Mouse (Mus musculus) ES-E14 (cell line): ENCODE measurements around the gene Card9. TPM values are rescaled to one million over a fixed set of nuclear protein-coding genes. Genes with fewer than 3 reads are reported as not detected.

ENCODE experiments used
- DNase-seq: peaks from one replicate; pipeline ENCODE4 v3.0.0-alpha.2; 2013; ENCODE audit warnings: low read depth, low spot score
- H3K27ac ChIP-seq: 2 replicates; pipeline ENCODE4 v1.5.1; 2012; ENCODE audit warnings: low read depth, mild to moderate bottlenecking, low read length, moderate library complexity, mixed read lengths; ENCODE audit not compliant: poor library complexity, insufficient read depth, severe bottlenecking
- H3K36me3 ChIP-seq: 2 replicates; pipeline ENCODE4 v1.6.1; 2012; ENCODE audit warnings: mild to moderate bottlenecking, low read length, moderate library complexity, mixed read lengths; ENCODE audit not compliant: control insufficient read depth, poor library complexity, insufficient read depth, severe bottlenecking
- H3K4me1 ChIP-seq, 2 experiments: fragments of 150-350 bp in 1 of 2; sonication (generic) in 1 of 2; 2 replicates each; pipeline ENCODE4 v1.6.1; 2012; ENCODE audit warnings: low read length in 2 of 2, mild to moderate bottlenecking in 1 of 2, mixed read lengths in 1 of 2; ENCODE audit not compliant: control insufficient read depth in 2 of 2, insufficient read depth in 2 of 2, poor library complexity in 1 of 2
- H3K4me3 ChIP-seq, 2 experiments: fragments of 150-350 bp in 1 of 2; sonication (generic) in 1 of 2; 2 replicates each; pipeline ENCODE4 v1.5.1; 2012; ENCODE audit warnings: low read length in 2 of 2, low read depth in 1 of 2, mild to moderate bottlenecking in 1 of 2, mixed read lengths in 1 of 2; ENCODE audit not compliant: insufficient read depth in 1 of 2, poor library complexity in 1 of 2, severe bottlenecking in 1 of 2
- H3K9ac ChIP-seq: 2 replicates; pipeline ENCODE4 v1.6.1; 2012; ENCODE audit warnings: low read depth, mild to moderate bottlenecking, low read length, mixed read lengths; ENCODE audit not compliant: poor library complexity, insufficient read depth, severe bottlenecking
- H3K9me3 ChIP-seq: fragments of 150-350 bp; sonication (generic); 2 replicates; pipeline ENCODE4 v1.6.1; 2012; ENCODE audit warnings: low read depth, mild to moderate bottlenecking, low read length; ENCODE audit not compliant: control insufficient read depth, insufficient read depth
- CHD2 ChIP-seq: IDR thresholded peaks from 2 replicates; pipeline ENCODE4 v1.6.1; 2014; ENCODE audit warnings: mild to moderate bottlenecking, low read depth, low read length, inconsistent platforms
- HCFC1 ChIP-seq: IDR thresholded peaks from 2 replicates; pipeline ENCODE4 v1.6.1; 2012; ENCODE audit warnings: low read length, inconsistent platforms, borderline replicate concordance; ENCODE audit not compliant: insufficient read depth
- MAFK ChIP-seq: IDR thresholded peaks from 2 replicates; pipeline ENCODE4 v1.6.1; 2014; ENCODE audit warnings: mild to moderate bottlenecking, low read depth, low read length, inconsistent platforms; ENCODE audit not compliant: insufficient read depth
- ZC3H11A ChIP-seq: IDR thresholded peaks from 2 replicates; pipeline ENCODE4 v1.6.1; 2012; ENCODE audit warnings: low read depth, mild to moderate bottlenecking, inconsistent platforms, low read length, borderline replicate concordance
- ZNF384 ChIP-seq: IDR thresholded peaks from 2 replicates; pipeline ENCODE4 v1.6.1; 2012; ENCODE audit warnings: low read depth, low read length, inconsistent platforms
- in situ Hi-C, 2 experiments: fragments of 600-800 bp; cut with MboI; formaldehyde crosslinking; loops; one replicate each; pipeline ENCODE4 v1.15.1; 2025; ENCODE audit warnings: low sequenced_read_pairs in 2 of 2, inconsistent platforms in 1 of 2; ENCODE audit not compliant: unreplicated experiment in 2 of 2
- total RNA-seq: library from RNA; depleted of rRNA; stranded (reverse); fragments of 300-350 nt; gene quantifications from 2 replicates; pipeline ENCODE4 v1.2.3, GENCODE M21; 2012

The Card9 gene
- total RNA-seq, 1 experiment = 0.76 TPM

DNA sequence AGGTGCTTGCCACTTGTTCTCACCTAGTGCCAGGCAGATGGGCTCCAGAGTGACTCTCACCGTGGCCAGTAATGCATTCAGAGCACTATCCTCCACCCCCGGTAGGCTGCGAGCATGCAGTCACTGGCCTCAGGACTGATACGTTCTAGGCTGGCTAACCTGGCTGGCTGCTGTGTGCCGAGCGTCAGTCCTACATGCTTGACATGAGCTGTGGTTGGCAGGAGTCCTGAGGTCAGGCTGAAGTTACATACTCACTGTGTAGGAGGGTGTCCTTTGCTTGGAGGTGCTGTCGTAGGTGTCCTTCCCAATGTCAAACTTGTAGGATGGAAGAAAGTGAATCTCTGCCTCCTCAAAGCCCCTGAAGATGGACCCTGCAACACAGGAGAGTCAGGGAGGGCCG lies 38.3 kb upstream of the Card9 start:
- H3K9me3 ChIP-seq = no peaks in the 10 kb centered on the region
- TF ChIP-seq HCFC1 (no peak), MAFK (no peak), ZNF384 (no peak), ZC3H11A (no peak), CHD2 (no peak)
- H3K9ac ChIP-seq = no peak overlapping the region
- H3K27ac ChIP-seq = no peak overlapping the region
- in situ Hi-C loops = no loop called here
- H3K36me3 ChIP-seq = peaks cover 49% of the 10 kb centered on the region
- H3K4me3 ChIP-seq = no peak overlapping the region
- H3K4me1 ChIP-seq = no peaks in the 10 kb centered on the region
- DNase-seq = no peak

DNA sequence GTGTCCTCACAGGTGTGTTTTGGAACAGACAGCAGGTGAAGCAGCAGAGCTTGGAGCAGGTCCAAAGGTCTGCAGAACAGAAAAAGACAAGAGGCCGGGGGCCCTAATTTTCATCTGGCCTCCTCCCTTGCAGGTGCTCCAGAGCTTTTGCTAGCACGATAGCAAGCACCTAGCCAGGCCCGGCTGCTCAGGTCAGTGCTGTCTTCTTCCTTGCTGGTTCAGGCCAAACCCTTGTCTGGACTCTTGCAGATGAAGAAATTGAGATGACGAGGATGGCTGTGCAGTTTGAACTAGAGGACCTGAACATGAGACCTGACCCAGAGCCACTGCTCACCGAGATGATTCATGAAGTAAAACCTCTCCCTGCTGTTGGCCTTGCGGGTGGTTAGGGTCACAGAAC lies 30.9 kb upstream of the Card9 start:
- Histone ChIP-seq H3K9me3 (no peaks in the 10 kb centered on the region), H3K27ac (no peak overlapping the region), H3K4me1 (no peaks in the 10 kb centered on the region), H3K36me3 (peaks cover 58% of the 10 kb centered on the region), H3K9ac (no peak overlapping the region), H3K4me3 (no peak overlapping the region)
- TF ChIP-seq HCFC1 (no peak), CHD2 (no peak), MAFK (no peak), ZNF384 (no peak), ZC3H11A (no peak)
- no peak for DNase-seq
- in situ Hi-C loops = no loop called here

GRCm38 (mm10) chr2:26390954-26391353 lies 30.2 kb upstream of the Card9 start:
- TF ChIP-seq ZC3H11A = no peak
- TF ChIP-seq HCFC1 = no peak
- no peak for TF ChIP-seq MAFK
- TF ChIP-seq CHD2 = no peak
- TF ChIP-seq ZNF384 = no peak
- no peaks in the 10 kb centered on the region for H3K9me3 ChIP-seq
- no peak overlapping the region for H3K4me3 ChIP-seq
- H3K36me3 ChIP-seq = peaks cover 60% of the 10 kb centered on the region
- no peaks in the 10 kb centered on the region for H3K4me1 ChIP-seq
- in situ Hi-C loops = no loop called here
- H3K9ac ChIP-seq = no peak overlapping the region
- DNase-seq = no peak
- no peak overlapping the region for H3K27ac ChIP-seq

GRCm38 (mm10) chr2:26389154-26389690 lies 28.5 kb upstream of the Card9 start, which contains the start of the genes Entr1 and Pmpca:
Entr1 (minus strand) TSS chr2:26389316.
Pmpca (plus strand) TSS chr2:26389339.
- Histone ChIP-seq H3K4me3 (peak within 1 kb of the TSS; percentile 93 to 99), H3K4me1 (no peaks in the 10 kb centered on the region), H3K9ac (peak within 1 kb of the TSS; percentile 94), H3K9me3 (no peaks in the 10 kb centered on the region), H3K27ac (peak within 1 kb of the TSS; percentile 42; the same call in 1 of the 2 replicates), H3K36me3 (peaks cover 59% of the 10 kb centered on the region)
- DNase-seq = peak; percentile 56
- TF ChIP-seq MAFK = no peak
- no peak for TF ChIP-seq ZNF384
- no peak for TF ChIP-seq CHD2
- TF ChIP-seq HCFC1 = peak; percentile 56
- in situ Hi-C loops = no loop called here

DNA sequence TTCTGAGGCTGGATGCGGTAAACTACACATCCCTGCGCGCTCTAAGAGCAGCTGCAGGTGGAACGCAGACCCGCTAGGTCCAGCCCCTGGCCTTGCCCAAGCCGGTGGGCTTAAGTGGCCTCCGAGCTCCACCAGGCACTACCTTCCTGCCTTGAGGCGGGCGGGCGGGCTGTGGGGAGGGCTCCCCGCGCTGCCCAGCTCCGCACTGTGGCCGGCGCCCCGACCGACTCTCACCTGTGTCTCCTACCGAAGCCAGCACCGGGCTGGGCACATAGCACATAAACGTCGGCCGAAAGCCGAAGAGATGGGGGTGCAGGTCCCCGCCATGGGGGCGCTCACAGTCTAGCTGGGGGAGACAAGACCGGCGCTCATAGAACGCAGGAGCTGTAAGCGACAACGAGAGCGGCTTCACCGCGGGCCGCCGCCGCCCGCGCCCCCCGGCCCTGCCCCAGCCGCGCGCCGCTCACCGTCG lies 28.0 kb upstream of the Card9 start:
- Histone ChIP-seq H3K36me3 (peaks cover 60% of the 10 kb centered on the region), H3K4me1 (no peaks in the 10 kb centered on the region), H3K27ac (no peak overlapping the region), H3K9me3 (no peaks in the 10 kb centered on the region), H3K4me3 (peak overlapping the region; percentile 93 to 99), H3K9ac (peak overlapping the region; percentile 94)
- in situ Hi-C loops = no loop called here
- no peak for DNase-seq
- TF ChIP-seq MAFK (no peak), ZNF384 (no peak), HCFC1 (no peak), ZC3H11A (no peak)
